Comparison of ENCODE assay signal across 29 mouse cellular contexts in genomic region chr7:97780222-97780621, GRCm38 (mm10). TPM values are rescaled to one million over a fixed set of nuclear protein-coding genes. Genes with fewer than 3 reads are reported as not detected.
DNase-seq lines count a peak whose midpoint lies in the region; ATAC-seq and TF ChIP-seq lines count a peak whose summit lies in the region.
"Had no signal": no experiment of that assay in that cellular context is flagged by ENCODE, and none has a peak within 500 bp of the region (broad histone marks: within the 10 kb centered on the region; RNA-seq: fewer than 3 reads in every experiment).

No protein-coding gene starts in this region.

- H3K27ac ChIP-seq in kidney, adult 2 months (ENCODE audit: insufficient read depth, low read depth, low read length): peak overlapping the region; percentile 88
- H3K27ac ChIP-seq in kidney, embryonic 14.5 days (ENCODE audit: low read depth, low read length): no peak overlapping the region
- peak overlapping the region; percentile 25; the same call in 1 of the 2 replicates for H3K27ac ChIP-seq in kidney, postnatal 0 days
- no peak overlapping the region for H3K27ac ChIP-seq in intestine, embryonic 16.5 days (ENCODE audit: low read length)
- peak overlapping the region; percentile 88 for H3K27ac ChIP-seq in small intestine, adult 2 months (ENCODE audit: insufficient read depth, low read depth, low read length)
- H3K27ac ChIP-seq in lung, postnatal 0 days (ENCODE audit: low read length): no peak overlapping the region
- H3K27ac ChIP-seq: embryonic facial prominence, embryonic 13.5 days; embryonic facial prominence, embryonic 15.5 days; forebrain, embryonic 10.5 days; forebrain, embryonic 12.5 days had no signal

- H3K4me2 ChIP-seq in kidney, embryonic 14.5 days (replicated peaks; ENCODE audit: low read depth, low read length): no peak overlapping the region
- H3K4me2 ChIP-seq in kidney, postnatal 0 days (ENCODE audit: low read length): no peak overlapping the region
- H3K4me2 ChIP-seq in intestine, embryonic 16.5 days (ENCODE audit: low read depth, low read length): no peak overlapping the region
- no peak overlapping the region for H3K4me2 ChIP-seq in lung, postnatal 0 days (replicated peaks; ENCODE audit: low read depth, low read length)
- H3K4me2 ChIP-seq: embryonic facial prominence, embryonic 13.5 days; embryonic facial prominence, embryonic 15.5 days; forebrain, embryonic 12.5 days had no signal

- H3K9ac ChIP-seq in kidney, embryonic 14.5 days (ENCODE audit: low read depth, low read length): no peak overlapping the region
- H3K9ac ChIP-seq in kidney, postnatal 0 days (ENCODE audit: low read depth, low read length): no peak overlapping the region
- no peak overlapping the region for H3K9ac ChIP-seq in intestine, embryonic 16.5 days (ENCODE audit: low read depth, low read length)
- H3K9ac ChIP-seq in lung, postnatal 0 days (replicated peaks; ENCODE audit: low read depth): no peak overlapping the region
- H3K9ac ChIP-seq: embryonic facial prominence, embryonic 13.5 days; embryonic facial prominence, embryonic 15.5 days; forebrain, embryonic 12.5 days had no signal

- no peak overlapping the region for H3K4me3 ChIP-seq in kidney, adult 2 months (ENCODE audit: insufficient read depth, low read depth, low read length)
- no peak overlapping the region for H3K4me3 ChIP-seq in kidney, embryonic 14.5 days (ENCODE audit: low read length)
- H3K4me3 ChIP-seq in kidney, postnatal 0 days (replicated peaks; ENCODE audit: low read depth, low read length): no peak overlapping the region
- H3K4me3 ChIP-seq in intestine, embryonic 16.5 days (ENCODE audit: low read length): no peak overlapping the region
- no peak overlapping the region for H3K4me3 ChIP-seq in small intestine, adult 2 months (ENCODE audit: low read depth, low read length)
- H3K4me3 ChIP-seq in lung, postnatal 0 days (ENCODE audit: low read depth, low read length): no peak overlapping the region
- H3K4me3 ChIP-seq: embryonic facial prominence, embryonic 13.5 days; embryonic facial prominence, embryonic 15.5 days; erythroblast, embryonic 14.5 days; forebrain, embryonic 10.5 days; forebrain, embryonic 12.5 days had no signal

- H3K9me3 ChIP-seq in kidney, embryonic 14.5 days (ENCODE audit: control insufficient read depth, low read length): no peaks in the 10 kb centered on the region
- no peaks in the 10 kb centered on the region for H3K9me3 ChIP-seq in kidney, postnatal 0 days (replicated peaks; ENCODE audit: low read length)
- H3K9me3 ChIP-seq in intestine, embryonic 16.5 days (ENCODE audit: control insufficient read depth, low read length): no peaks in the 10 kb centered on the region
- no peaks in the 10 kb centered on the region for H3K9me3 ChIP-seq in lung, postnatal 0 days (ENCODE audit: low read length)
- H3K9me3 ChIP-seq: forebrain, embryonic 12.5 days; G1E had no signal

- no peak for TF ChIP-seq CTCF in kidney, adult 2 months (conservative IDR thresholded peaks at IDR 0.05; ENCODE audit: insufficient read depth, insufficient read length, low read depth, low read length)
- no peak for TF ChIP-seq CTCF in kidney, postnatal 0 days (IDR thresholded peaks at IDR 0.05; ENCODE audit: low read depth)
- TF ChIP-seq CTCF in small intestine, adult 2 months (IDR thresholded peaks at IDR 0.05; ENCODE audit: extremely low read depth, insufficient read length, insufficient replicate concordance, low read depth, low read length): no peak
- no peak for TF ChIP-seq CTCF in lung, postnatal 0 days (IDR thresholded peaks at IDR 0.05)

- TF ChIP-seq POLR2A in kidney, adult 2 months (IDR thresholded peaks at IDR 0.05; ENCODE audit: low read depth, low read length): no peak
- no peak for TF ChIP-seq POLR2A in small intestine, adult 2 months (IDR thresholded peaks at IDR 0.05; ENCODE audit: low read depth, low read length)

- no peak for TF ChIP-seq EP300 in lung, postnatal 0 days (IDR thresholded peaks at IDR 0.05)

- WGBS in kidney, adult 2 months: 53% methylated on average over 1 of the region's 1 CpGs
- WGBS in kidney, embryonic 14.5 days: 79% methylated on average over 1 of the region's 1 CpGs
- 80% methylated on average over 1 of the region's 1 CpGs for WGBS in kidney, postnatal 0 days
- 76% methylated on average over 1 of the region's 1 CpGs for WGBS in intestine, embryonic 16.5 days
- WGBS in small intestine, adult 2 months: 35% methylated on average over 1 of the region's 1 CpGs
- 80% methylated on average over 1 of the region's 1 CpGs for WGBS in lung, postnatal 0 days

- peaks cover 19% of the 10 kb centered on the region for H3K4me1 ChIP-seq in kidney, adult 2 months (ENCODE audit: control insufficient read depth, insufficient read depth, low read length)
- H3K4me1 ChIP-seq in kidney, embryonic 14.5 days (ENCODE audit: control insufficient read depth, insufficient read depth, low read length): no peaks in the 10 kb centered on the region
- no peaks in the 10 kb centered on the region for H3K4me1 ChIP-seq in kidney, postnatal 0 days (replicated peaks; ENCODE audit: insufficient read depth, low read length)
- H3K4me1 ChIP-seq in intestine, embryonic 16.5 days (ENCODE audit: control insufficient read depth, insufficient read depth, low read length): no peaks in the 10 kb centered on the region
- peaks cover 19% of the 10 kb centered on the region; the same call in 1 of the 2 replicates for H3K4me1 ChIP-seq in small intestine, adult 2 months (ENCODE audit: control insufficient read depth, insufficient read depth, insufficient read length, low read length)
- no peaks in the 10 kb centered on the region for H3K4me1 ChIP-seq in lung, postnatal 0 days (ENCODE audit: insufficient read depth, low read depth, low read length)
- H3K4me1 ChIP-seq: embryonic facial prominence, embryonic 13.5 days; embryonic facial prominence, embryonic 15.5 days; forebrain, embryonic 10.5 days had no signal

- peak; percentile 64 for DNase-seq in kidney, adult 2 months
- no peak for DNase-seq in kidney, postnatal 0 days (ENCODE audit: low spot score)
- no peak for DNase-seq in kidney, adult 11 months
- DNase-seq in lung, postnatal 0 days (ENCODE audit: low spot score): no peak
- DNase-seq in right cerebral cortex, postnatal 36 days (ENCODE audit: low spot score in 2 of 2): no peak
- DNase-seq: adrenal gland, adult 8-10 months; adrenal gland, postnatal 14 days; adrenal gland, postnatal 36 days; B cell, adult 2 months; cerebellum, adult 11-12 months; cerebellum, adult 8-10 months; cerebellum, adult 9-11 months; cerebellum, postnatal 14 days; cerebellum, postnatal 36 days; embryo, embryonic 11 days had no signal

- no peaks in the 10 kb centered on the region for H3K36me3 ChIP-seq in kidney, adult 2 months (ENCODE audit: control insufficient read depth, insufficient read depth, low read length)
- no peaks in the 10 kb centered on the region for H3K36me3 ChIP-seq in kidney, embryonic 14.5 days (ENCODE audit: control insufficient read depth, insufficient read depth, low read length)
- H3K36me3 ChIP-seq in kidney, postnatal 0 days (ENCODE audit: insufficient read depth, low read length): no peaks in the 10 kb centered on the region
- H3K36me3 ChIP-seq in intestine, embryonic 16.5 days (ENCODE audit: control insufficient read depth, insufficient read depth, low read length): no peaks in the 10 kb centered on the region
- H3K36me3 ChIP-seq in small intestine, adult 2 months (ENCODE audit: control insufficient read depth, insufficient read depth, low read length): no peaks in the 10 kb centered on the region
- no peaks in the 10 kb centered on the region for H3K36me3 ChIP-seq in lung, postnatal 0 days (ENCODE audit: insufficient read depth, low read length)
- H3K36me3 ChIP-seq: embryonic facial prominence, embryonic 13.5 days; embryonic facial prominence, embryonic 15.5 days; forebrain, embryonic 10.5 days; forebrain, embryonic 12.5 days; G1E had no signal

- H3K27me3 ChIP-seq in kidney, adult 2 months (replicated peaks; ENCODE audit: control insufficient read depth, insufficient read depth, low read length): no peaks in the 10 kb centered on the region
- no peaks in the 10 kb centered on the region for H3K27me3 ChIP-seq in kidney, embryonic 14.5 days (ENCODE audit: control insufficient read depth, insufficient read depth, low read length)
- no peaks in the 10 kb centered on the region for H3K27me3 ChIP-seq in kidney, postnatal 0 days (ENCODE audit: insufficient read depth, low read length)
- no peaks in the 10 kb centered on the region for H3K27me3 ChIP-seq in intestine, embryonic 16.5 days (replicated peaks; ENCODE audit: control insufficient read depth, insufficient read depth, low read length)
- H3K27me3 ChIP-seq in small intestine, adult 2 months (ENCODE audit: control insufficient read depth, insufficient read depth, low read length): no peaks in the 10 kb centered on the region
- H3K27me3 ChIP-seq in lung, postnatal 0 days (replicated peaks; ENCODE audit: insufficient read depth, low read length): no peaks in the 10 kb centered on the region
- H3K27me3 ChIP-seq: CH12.LX; embryonic facial prominence, embryonic 15.5 days; Patski had no signal

- no peak for ATAC-seq in kidney, embryonic 14.5 days (ENCODE audit: low FRiP score, low TSS enrichment)
- 0 out of 2 replicates have a peak, but pooled peaks have one; percentile 25 for ATAC-seq in kidney, postnatal 0 days (replicated peaks; ENCODE audit: low FRiP score, low read depth)
- ATAC-seq in intestine, embryonic 16.5 days: peak; percentile 69
- no peak for ATAC-seq in lung, postnatal 0 days
- ATAC-seq: activated CD4-positive, CD25-positive, alpha-beta regulatory T cell, adult 4 months; CD4-positive, CD25-positive, alpha-beta regulatory T cell, adult 4 months; forebrain, embryonic 14.5 days; Patski had no signal

RNA-seq across cellular contexts. Expression of gene Pak1, which starts 8.1 kb away (rescaled TPM):
- polyA plus RNA-seq in kidney, adult 2 months (2012; rRNA removed): 25.1 and 30.3 TPM in 2 replicates
- 13.0 and 22.1 TPM in 2 replicates for polyA plus RNA-seq in kidney, embryonic 14.5 days (2014; fragmentation: Nextera tagmentation; extraction: Ambion mirVana)
- 12.4 and 14.6 TPM in 2 replicates for polyA plus RNA-seq in kidney, postnatal 0 days (2015; fragmentation: Nextera tagmentation; extraction: Ambion mirVana)
- polyA plus RNA-seq in intestine, embryonic 16.5 days (2015; fragmentation: Nextera tagmentation; extraction: Ambion mirVana): 35.8 and 36.3 TPM in 2 replicates
- polyA plus RNA-seq in small intestine, adult 2 months (2012; rRNA removed): 20.8 and 56.4 TPM in 2 replicates
- 6.7 and 6.9 TPM in 2 replicates for polyA plus RNA-seq in lung, postnatal 0 days (2015; fragmentation: Nextera tagmentation; extraction: Ambion mirVana)

RNA-seq across cellular contexts. Expression of gene Aqp11, which starts 42.1 kb away (rescaled TPM):
- 62.0 and 65.9 TPM in 2 replicates for polyA plus RNA-seq in kidney, adult 2 months (2012; rRNA removed)
- polyA plus RNA-seq in kidney, embryonic 14.5 days (2014; fragmentation: Nextera tagmentation; extraction: Ambion mirVana): 12.3 and 12.6 TPM in 2 replicates
- 36.9 and 40.9 TPM in 2 replicates for polyA plus RNA-seq in kidney, postnatal 0 days (2015; fragmentation: Nextera tagmentation; extraction: Ambion mirVana)
- polyA plus RNA-seq in intestine, embryonic 16.5 days (2015; fragmentation: Nextera tagmentation; extraction: Ambion mirVana): 93.4 and 115 TPM in 2 replicates
- polyA plus RNA-seq in small intestine, adult 2 months (2012; rRNA removed): 34.4 and 88.3 TPM in 2 replicates
- polyA plus RNA-seq in lung, postnatal 0 days (2015; fragmentation: Nextera tagmentation; extraction: Ambion mirVana): 4.2 TPM in 2 replicates

Comparison
In these comparisons a context has a peak if more than half of its experiments do, and no peak if none do; other contexts are left out.
1. H3K27ac ChIP-seq: peak in kidney, adult 2 months (single experiment), kidney, postnatal 0 days (single experiment) and small intestine, adult 2 months (single experiment); none in kidney, embryonic 14.5 days (single experiment), intestine, embryonic 16.5 days (single experiment) and lung, postnatal 0 days (single experiment).
2. ATAC-seq: peak in kidney, postnatal 0 days (single experiment) and intestine, embryonic 16.5 days (single experiment); none in kidney, embryonic 14.5 days (single experiment) and lung, postnatal 0 days (single experiment).